Mouse (Mus musculus): ENCODE data around the gene Hspb11.

The Hspb11 gene

GRCm38 (mm10) chr4:107252522-107252921 is 871 bp upstream of the Hspb11 start:
- no peak for DNase-seq

- no peak for DNase-seq
These were observed 1.0 kb downstream of the Hspb11 start for GRCm38 (mm10) chr4:107254414-107254813.

GRCm38 (mm10) chr4:107260001-107260400 is 6.6 kb downstream of the Hspb11 start:
- no peak for DNase-seq

- DNase-seq: no peak
These were observed 20.3 kb downstream of the Hspb11 start for GRCm38 (mm10) chr4:107273683-107274082.

GRCm38 (mm10) chr4:107274511-107274910 is 21.1 kb downstream of the Hspb11 start:
- no peak for DNase-seq

GRCm38 (mm10) chr4:107278188-107278707 is 24.9 kb downstream of the Hspb11 start:
- DNase-seq: no peak

- no peak for DNase-seq
These were observed 27.6 kb downstream of the Hspb11 start for GRCm38 (mm10) chr4:107280843-107281475.

GRCm38 (mm10) chr4:107285446-107286200 is 32.2 kb downstream of the Hspb11 start:
- no peak for DNase-seq

GRCm38 (mm10) chr4:107286386-107286785 is 33.0 kb downstream of the Hspb11 start:
- DNase-seq: no peak

- no peak for DNase-seq
These were observed 34.1 kb downstream of the Hspb11 start for GRCm38 (mm10) chr4:107287517-107287916.

- no peak for DNase-seq
These were observed 38.3 kb downstream of the Hspb11 start for GRCm38 (mm10) chr4:107291611-107292272.

- peak; percentile 59 for DNase-seq
These were observed 38.9 kb downstream of the Hspb11 start for GRCm38 (mm10) chr4:107292273-107292662.

GRCm38 (mm10) chr4:107298071-107298606 is 44.7 kb downstream of the Hspb11 start:
- DNase-seq: no peak

- no peak for DNase-seq
These were observed 46.5 kb downstream of the Hspb11 start for GRCm38 (mm10) chr4:107299779-107300340.

- DNase-seq: no peak
These were observed 47.0 kb downstream of the Hspb11 start for GRCm38 (mm10) chr4:107300371-107300770.

GRCm38 (mm10) chr4:107300902-107301555 is 47.6 kb downstream of the Hspb11 start:
- DNase-seq: no peak

GRCm38 (mm10) chr4:107302221-107302620 is 48.8 kb downstream of the Hspb11 start:
- no peak for DNase-seq

- no peak for DNase-seq
These were observed 49.4 kb downstream of the Hspb11 start for GRCm38 (mm10) chr4:107302832-107303231.

GRCm38 (mm10) chr4:107303531-107303930 is 50.1 kb downstream of the Hspb11 start:
- no peak for DNase-seq

- DNase-seq: no peak
These were observed 53.6 kb downstream of the Hspb11 start, which contains the start of gene Dio1 for GRCm38 (mm10) chr4:107306966-107307365. Gene Dio1 (minus strand): TSS chr4:107307169.

- DNase-seq: peak; percentile 97
These were observed 60.5 kb downstream of the Hspb11 start, which contains the start of gene Yipf1 for GRCm38 (mm10) chr4:107313690-107314478. Gene Yipf1 (plus strand): TSS chr4:107314363.

GRCm38 (mm10) chr4:107314479-107314805 is 61.0 kb downstream of the Hspb11 start:
- DNase-seq: no peak

Data from lung, postnatal 10 days (tissue).